Mouse (Mus musculus): ENCODE results near the gene Vmn1r7. TPM values are rescaled to one million over a fixed set of nuclear protein-coding genes. Genes with fewer than 3 reads are reported as not detected.
"Not testable (repeated sequence)": the region's sequence is repeated elsewhere in the genome, so short reads cannot be mapped to it uniquely, and the experiment has no call there.

Vmn1r7 gene
- not detected for total RNA-seq (2018; cell fraction: chromatin; rRNA removed)
- not detected for total RNA-seq (2018; cell fraction: cytosol; rRNA removed)
- total RNA-seq (2018; cell fraction: nucleus; rRNA removed): not detected
- not detected in 3 replicates for polyA plus RNA-seq (2018)

- not testable (repeated sequence) for H3K27ac ChIP-seq
- WGBS (ENCODE audit: missing documents): 88% methylated on average over 1 of the region's 2 CpGs
Observed at GRCm38 (mm10) chr6:57025224-57025623, at the start of gene Vmn1r7. Vmn1r7 (minus strand) TSS chr6:57025324.

GRCm38 (mm10) chr6:57066487-57066886, 41.4 kb upstream of the Vmn1r7 start, which contains the start of gene Vmn1r9:
Vmn1r9 (plus strand) TSS chr6:57066787.
- Histone ChIP-seq H3K27ac (no peak within 1 kb of the TSS), H3K4me3 (ENCODE audit: inconsistent target) (no peak within 1 kb of the TSS), H3K79me2 (ENCODE audit: inconsistent target) (no peaks in the 10 kb centered on the region), H3K36me3 (ENCODE audit: inconsistent target) (no peaks in the 10 kb centered on the region)
- 89% methylated on average over 2 of the region's 2 CpGs for WGBS (ENCODE audit: missing documents)

More at GRCm38 (mm10) chr6:57025224-57025623, at the start of gene Vmn1r7:
- not testable (repeated sequence) for H3K79me2 ChIP-seq (ENCODE audit: inconsistent target); H3K36me3 ChIP-seq (ENCODE audit: inconsistent target); H3K4me3 ChIP-seq (ENCODE audit: inconsistent target)

GRCm38 (mm10) chr6:57063730-57064129, 38.6 kb upstream of the Vmn1r7 start:
- no peaks in the 10 kb centered on the region for H3K36me3 ChIP-seq (ENCODE audit: inconsistent target)
- no peak overlapping the region for H3K4me3 ChIP-seq (ENCODE audit: inconsistent target)
- no peak overlapping the region for H3K27ac ChIP-seq
- H3K79me2 ChIP-seq (ENCODE audit: inconsistent target): no peaks in the 10 kb centered on the region

- Histone ChIP-seq H3K4me3 (ENCODE audit: inconsistent target) (no peak overlapping the region), H3K36me3 (ENCODE audit: inconsistent target) (no peaks in the 10 kb centered on the region), H3K79me2 (ENCODE audit: inconsistent target) (no peaks in the 10 kb centered on the region), H3K27ac (no peak overlapping the region)
- WGBS (ENCODE audit: missing documents): 33% methylated on average over 2 of the region's 2 CpGs
Observed at GRCm38 (mm10) chr6:57034674-57035073, 9.6 kb upstream of the Vmn1r7 start.

GRCm38 (mm10) chr6:57031984-57032383, 6.9 kb upstream of the Vmn1r7 start, which contains the start of gene Vmn1r8:
Vmn1r8 (plus strand) TSS chr6:57032284.
- H3K4me3 ChIP-seq (ENCODE audit: inconsistent target): no peak within 1 kb of the TSS
- H3K36me3 ChIP-seq (ENCODE audit: inconsistent target): no peaks in the 10 kb centered on the region
- no peaks in the 10 kb centered on the region for H3K79me2 ChIP-seq (ENCODE audit: inconsistent target)
- no peak within 1 kb of the TSS for H3K27ac ChIP-seq

GRCm38 (mm10) chr6:56996943-56997342, 28.2 kb downstream of the Vmn1r7 start, which contains the start of gene Vmn1r6:
Vmn1r6 (plus strand) TSS chr6:56997243.
- Histone ChIP-seq H3K36me3 (ENCODE audit: inconsistent target) (no peaks in the 10 kb centered on the region), H3K4me3 (ENCODE audit: inconsistent target) (no peak within 1 kb of the TSS), H3K27ac (no peak within 1 kb of the TSS), H3K79me2 (ENCODE audit: inconsistent target) (no peaks in the 10 kb centered on the region)
- 88% methylated on average over 2 of the region's 2 CpGs for WGBS (ENCODE audit: missing documents)

Other genes starting within 250 kb of the Vmn1r7 start
- gene Kbtbd2, start 227.5 kb downstream of the Vmn1r7 start, polyA plus RNA-seq (2018): 21.0 to 33.2 TPM (median 27.7 TPM) in 3 replicates
- 8.7 to 10.5 TPM (median 9.6 TPM) in 3 replicates for gene Fkbp9, start 193.3 kb downstream of the Vmn1r7 start, polyA plus RNA-seq (2018)
- 31.1 to 84.1 TPM (median 31.6 TPM) in 3 replicates for gene Nt5c3, start 101.4 kb downstream of the Vmn1r7 start, polyA plus RNA-seq (2018)
- gene Vmn1r4, start 101.3 kb downstream of the Vmn1r7 start, polyA plus RNA-seq (2018): 0.09 to 0.11 TPM in 2 of 3 replicates, not detected in the other
- gene Vmn1r5, start 55.1 kb downstream of the Vmn1r7 start, polyA plus RNA-seq (2018): not detected in 3 replicates
- gene Vmn1r6, start 28.1 kb downstream of the Vmn1r7 start, polyA plus RNA-seq (2018): not detected in 3 replicates
- gene Vmn1r8, start 7.0 kb upstream of the Vmn1r7 start, polyA plus RNA-seq (2018): not detected in 3 replicates
- gene Vmn1r9, start 41.5 kb upstream of the Vmn1r7 start, polyA plus RNA-seq (2018): not detected in 3 replicates
- gene Vmn1r10, start 84.1 kb upstream of the Vmn1r7 start, polyA plus RNA-seq (2018): not detected in 3 replicates
- gene Vmn1r11, start 108.1 kb upstream of the Vmn1r7 start, polyA plus RNA-seq (2018): not detected in 3 replicates
- gene Vmn1r12, start 131.6 kb upstream of the Vmn1r7 start, polyA plus RNA-seq (2018): not detected in 3 replicates
- gene Vmn1r13, start 178.0 kb upstream of the Vmn1r7 start, polyA plus RNA-seq (2018): not detected in 3 replicates
- gene Vmn1r14, start 206.4 kb upstream of the Vmn1r7 start, polyA plus RNA-seq (2018): not detected in 3 replicates
- gene Vmn1r15, start 232.6 kb upstream of the Vmn1r7 start, polyA plus RNA-seq (2018): not detected in 3 replicates

Data from macrophage (primary cell).